Mouse (Mus musculus) adrenal gland, adult 8-10 months (tissue): ENCODE results near the gene Farp1. TPM values are rescaled to one million over a fixed set of nuclear protein-coding genes. Genes with fewer than 3 reads are reported as not detected.
"Not testable (repeated sequence)": the region's sequence is repeated elsewhere in the genome, so short reads cannot be mapped to it uniquely, and the experiment has no call there.

Source experiments
- DNase-seq: peaks from one replicate; pipeline ENCODE4 v3.0.0; 2022
- total RNA-seq, 4 experiments: library from RNA; stranded (reverse); gene quantifications; 2 replicates each; pipeline ENCODE4 v1.2.4; 2022

Farp1 gene
- total RNA-seq, 4 experiments from 2014 or later = 15.5 to 24.1 (median 21.4) TPM

DNA sequence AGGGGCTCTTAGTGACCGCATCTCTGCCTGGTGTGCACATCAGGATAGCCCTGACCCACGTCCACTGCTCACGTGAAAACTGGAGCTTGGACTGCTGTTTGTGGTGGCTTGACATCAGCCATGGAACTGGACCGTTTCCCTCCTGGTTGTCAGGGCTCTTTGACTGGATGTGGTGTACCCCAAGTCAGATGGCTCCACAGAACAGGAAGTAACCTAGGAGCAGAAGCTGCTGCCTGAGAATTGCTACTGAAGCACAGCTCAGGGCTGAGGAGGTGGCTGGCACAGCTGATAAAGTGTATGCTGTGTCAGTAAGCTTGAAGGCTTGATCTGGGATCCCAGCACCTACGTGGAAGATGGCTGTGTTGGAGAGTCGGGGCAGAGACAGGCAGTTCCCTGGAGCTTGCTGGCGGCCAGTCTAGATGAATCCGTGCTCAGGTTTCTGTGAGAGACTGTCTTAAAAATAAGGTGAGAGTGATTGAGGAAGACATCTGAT is 151.4 kb downstream of the Farp1 start:
- DNase-seq = no peak

GRCm38 (mm10) chr14:121189840-121190239 is 154.8 kb downstream of the Farp1 start:
- not testable (repeated sequence) for DNase-seq

DNA sequence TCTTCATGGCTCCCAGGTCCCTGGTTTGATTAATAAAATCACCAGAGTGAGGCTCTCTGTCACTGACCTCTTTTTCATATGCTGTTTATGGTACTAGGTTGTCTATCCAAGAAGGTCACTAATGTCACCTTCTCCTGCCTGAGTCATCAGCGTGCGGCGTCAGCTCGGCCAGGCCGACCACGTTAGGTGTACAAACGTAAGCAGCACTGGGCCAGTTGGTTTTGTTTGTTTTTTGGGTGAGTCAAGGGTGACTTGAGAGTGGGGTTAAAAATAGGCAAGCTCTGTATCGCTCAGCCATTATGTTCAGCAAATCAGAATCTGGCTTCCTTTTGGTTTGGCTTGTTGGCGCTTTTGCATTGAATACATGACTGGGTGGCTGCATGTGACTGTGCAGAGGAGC is 155.4 kb downstream of the Farp1 start:
- DNase-seq = no peak

- DNase-seq = no peak
Measured at GRCm38 (mm10) chr14:121191739-121192138, 156.7 kb downstream of the Farp1 start.

GRCm38 (mm10) chr14:121192394-121192793 is 157.4 kb downstream of the Farp1 start:
- DNase-seq = no peak

GRCm38 (mm10) chr14:121193981-121194380 is 159.0 kb downstream of the Farp1 start:
- no peak for DNase-seq

DNA sequence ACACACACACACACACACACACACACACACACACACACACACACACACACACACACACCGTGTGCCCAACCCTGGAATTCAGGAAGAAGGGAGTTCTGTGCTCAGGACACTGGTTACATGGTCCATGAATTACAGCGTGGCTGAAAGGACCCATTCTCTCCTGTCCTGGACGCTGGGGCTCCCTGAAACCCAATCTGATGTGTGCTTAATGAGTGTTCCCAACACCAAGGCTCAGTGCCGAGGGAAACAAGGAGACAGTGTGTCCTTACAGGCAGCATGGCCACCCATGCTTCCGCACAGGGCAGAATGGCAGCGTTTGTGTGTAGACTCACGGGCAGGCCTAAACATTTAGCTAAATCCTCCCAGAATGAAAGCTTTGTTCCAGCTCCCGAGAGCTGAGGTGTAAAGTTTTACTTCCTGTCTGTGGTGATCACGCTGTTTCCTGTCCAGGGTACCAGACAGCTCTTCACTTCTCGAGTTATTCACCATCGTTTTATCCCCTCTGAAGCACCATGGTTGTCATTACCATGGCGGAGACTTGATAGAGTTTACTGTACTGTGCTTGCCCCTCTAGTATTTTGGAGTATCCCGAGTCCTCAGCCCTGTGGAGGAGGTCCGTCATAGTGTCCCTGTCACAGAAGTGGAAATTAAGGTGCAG is 164.0 kb downstream of the Farp1 start:
- no peak for DNase-seq

DNA sequence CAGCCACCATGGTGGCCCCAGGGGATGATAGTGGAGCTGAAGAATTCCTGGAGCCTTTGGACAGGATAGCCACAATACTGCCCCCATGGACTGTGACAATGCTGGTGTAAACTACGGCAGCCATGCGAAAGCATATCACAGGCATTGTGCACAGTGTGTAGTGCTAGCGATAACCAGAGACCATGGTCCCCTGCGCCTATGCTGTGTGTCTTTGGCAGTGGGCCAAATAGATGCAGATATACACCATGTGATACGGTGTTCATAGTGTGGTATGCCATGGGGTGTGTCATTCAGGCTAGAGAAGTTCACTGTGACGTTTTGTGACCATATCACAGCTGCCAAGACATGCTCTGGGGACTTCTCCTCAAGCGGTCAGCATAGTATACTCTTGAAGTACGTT is 164.8 kb downstream of the Farp1 start:
- DNase-seq = no peak

- no peak for DNase-seq
Measured at GRCm38 (mm10) chr14:121200353-121200752, 165.4 kb downstream of the Farp1 start.

DNA sequence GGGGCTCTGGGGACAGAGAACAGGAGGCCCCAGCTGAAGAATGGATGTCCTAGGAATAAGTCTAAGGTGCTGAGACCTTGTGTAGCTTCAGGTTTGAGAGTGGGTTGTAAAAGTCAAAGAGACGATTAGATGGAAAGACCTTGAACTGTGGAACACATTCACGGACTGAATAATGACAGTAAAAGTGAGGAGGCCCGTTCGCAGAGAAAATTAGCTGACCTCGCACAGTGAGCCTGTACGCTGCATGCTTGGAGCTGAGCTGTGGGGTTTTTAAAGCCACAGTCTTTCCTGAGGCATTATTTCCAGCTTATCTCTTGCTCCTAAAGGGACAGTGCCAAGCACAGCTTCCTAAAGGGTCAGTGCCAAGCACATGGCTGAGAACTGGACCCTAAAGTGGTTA is 166.2 kb downstream of the Farp1 start:
- no peak for DNase-seq

GRCm38 (mm10) chr14:121205459-121205858 is 170.5 kb downstream of the Farp1 start:
- no peak for DNase-seq

- DNase-seq = no peak
Measured at GRCm38 (mm10) chr14:121207441-121208158, 172.6 kb downstream of the Farp1 start.

DNA sequence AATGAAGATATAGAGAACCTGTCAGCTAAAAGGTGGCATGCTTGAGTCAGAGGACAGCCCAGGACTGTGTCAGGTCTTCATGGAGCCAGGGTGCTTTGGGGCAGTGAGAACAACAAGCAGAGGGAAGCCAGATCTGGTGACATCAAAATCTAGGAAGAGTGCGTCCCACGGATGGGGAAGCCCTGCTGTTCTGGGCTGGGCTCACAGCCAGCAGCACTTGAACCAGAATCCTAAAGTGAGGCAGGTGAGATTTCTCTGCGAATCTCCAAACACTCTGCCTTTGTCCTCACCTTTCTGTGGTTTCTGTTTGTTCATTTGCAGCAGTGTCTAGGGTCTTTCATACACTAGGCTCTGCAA is 173.1 kb downstream of the Farp1 start:
- DNase-seq = no peak

DNA sequence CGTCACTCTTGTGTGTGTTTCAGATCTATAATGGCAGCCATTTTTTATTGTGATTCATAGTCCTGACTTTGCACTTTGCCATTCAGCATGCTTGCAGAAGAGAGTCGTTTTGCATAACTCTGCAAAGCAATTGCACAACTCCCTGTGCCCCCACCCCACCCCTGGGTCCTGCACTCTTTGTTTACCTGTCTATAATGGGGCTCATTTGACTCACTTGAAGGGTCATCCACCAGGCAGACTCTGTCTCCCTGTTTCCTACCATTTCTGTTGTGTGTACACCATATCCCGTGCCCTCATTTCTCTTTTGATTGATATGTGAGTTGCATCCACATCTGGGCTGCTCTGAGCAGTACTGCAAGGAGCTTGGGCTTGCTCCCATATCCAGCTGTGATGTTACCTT is 175.3 kb downstream of the Farp1 start:
- no peak for DNase-seq

GRCm38 (mm10) chr14:121213650-121214049 is 178.7 kb downstream of the Farp1 start:
- no peak for DNase-seq

GRCm38 (mm10) chr14:121214636-121215257 is 179.7 kb downstream of the Farp1 start:
- peak; percentile 34 for DNase-seq

DNA sequence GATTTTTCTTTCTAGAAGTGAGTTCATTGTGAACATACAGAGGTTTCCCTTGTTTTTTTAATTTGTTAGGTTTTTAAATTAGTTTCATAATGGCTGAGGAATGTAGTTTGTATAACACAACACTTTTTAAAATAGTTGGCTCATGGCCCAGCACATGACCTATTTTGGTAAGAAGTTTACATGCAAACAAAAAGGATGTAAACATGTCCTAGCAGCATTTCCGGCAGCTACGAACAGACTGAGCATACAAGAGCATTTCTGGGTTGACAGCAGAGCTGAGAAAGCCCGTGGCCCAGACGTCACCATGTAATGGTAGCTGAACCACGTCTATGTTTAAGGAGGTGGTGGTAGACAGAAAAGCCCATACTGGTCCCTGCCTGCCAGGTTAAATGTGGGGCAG is 180.8 kb downstream of the Farp1 start:
- no peak for DNase-seq

GRCm38 (mm10) chr14:121216672-121217071 is 181.7 kb downstream of the Farp1 start:
- DNase-seq = no peak

DNA sequence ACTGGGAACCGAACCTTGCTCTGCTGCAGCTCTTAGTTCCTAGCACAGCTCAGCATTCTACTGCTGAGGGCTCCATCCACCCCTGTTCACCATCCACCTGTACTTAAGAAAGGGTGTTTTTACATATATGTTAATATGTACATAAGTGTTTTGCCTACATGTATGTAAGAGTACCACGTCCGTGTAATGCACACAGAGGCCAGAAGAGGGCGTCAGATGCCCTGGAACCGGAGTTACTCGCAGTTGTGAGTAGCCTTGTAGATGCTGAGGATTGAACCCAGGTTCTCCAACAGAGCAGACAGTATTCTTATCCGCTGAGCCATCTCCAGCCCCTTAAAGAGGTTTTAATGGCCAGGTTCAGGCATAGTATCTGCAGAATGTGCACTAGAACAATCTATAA is 183.6 kb downstream of the Farp1 start:
- DNase-seq = no peak

DNA sequence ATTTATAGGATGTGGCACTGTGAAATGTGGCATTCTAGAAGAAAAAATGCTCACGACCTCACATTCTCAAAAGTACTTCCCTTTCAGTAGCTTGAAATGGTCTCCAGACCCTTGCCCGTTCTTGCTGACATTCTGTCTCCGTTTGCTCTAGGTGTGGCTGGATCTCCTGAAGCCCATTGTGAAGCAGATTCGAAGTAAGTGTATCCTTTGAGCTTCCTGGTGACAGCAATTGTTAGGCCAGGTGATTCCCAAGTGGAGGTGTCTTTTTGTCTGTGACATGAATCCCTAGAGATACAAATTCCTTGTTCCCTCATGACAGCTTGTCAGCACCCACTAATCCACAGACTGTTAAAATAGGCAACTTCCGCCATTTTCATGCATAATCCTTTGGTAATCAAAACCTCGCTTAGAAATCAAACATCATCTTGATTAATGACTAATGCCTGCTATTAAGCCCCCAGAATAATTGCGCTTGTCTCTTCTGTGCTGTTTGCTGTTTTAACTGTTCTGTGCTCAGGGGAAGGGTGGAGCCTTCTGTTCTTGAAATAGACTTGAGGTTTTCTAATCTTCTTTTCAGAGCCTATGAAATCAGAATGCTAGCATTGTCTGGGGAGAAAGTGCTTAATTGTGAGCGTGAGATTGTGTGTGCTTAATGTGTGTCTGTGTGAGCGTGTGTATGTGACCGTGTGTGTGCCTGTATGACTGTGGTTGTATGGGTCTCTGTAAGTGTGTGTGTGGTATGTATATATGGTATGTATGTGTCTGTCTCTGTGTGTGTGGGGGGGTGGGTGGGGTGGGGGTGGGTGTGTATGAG is 184.4 kb downstream of the Farp1 start:
- no peak for DNase-seq

GRCm38 (mm10) chr14:121220040-121220322 is 185.0 kb downstream of the Farp1 start:
- no peak for DNase-seq

- DNase-seq = peak; percentile 36
Measured at GRCm38 (mm10) chr14:121220723-121221122, 185.7 kb downstream of the Farp1 start.

GRCm38 (mm10) chr14:121225804-121226203 is 190.8 kb downstream of the Farp1 start:
- peak; percentile 37 for DNase-seq
